Mouse (Mus musculus) yolk sac, embryonic 10.5 days (tissue): ENCODE measurements at regions not wholly inside any gene's neighbourhood (a gene's known extent, or its start where the extent isn't known, plus 50 kb on each side); places are given as distances from the start of the nearest gene placed in this dataset.

Source experiments
- DNase-seq: peaks from one replicate; pipeline ENCODE4 v3.0.0-alpha.2; 2017; ENCODE audit warnings: low spot score

DNA sequence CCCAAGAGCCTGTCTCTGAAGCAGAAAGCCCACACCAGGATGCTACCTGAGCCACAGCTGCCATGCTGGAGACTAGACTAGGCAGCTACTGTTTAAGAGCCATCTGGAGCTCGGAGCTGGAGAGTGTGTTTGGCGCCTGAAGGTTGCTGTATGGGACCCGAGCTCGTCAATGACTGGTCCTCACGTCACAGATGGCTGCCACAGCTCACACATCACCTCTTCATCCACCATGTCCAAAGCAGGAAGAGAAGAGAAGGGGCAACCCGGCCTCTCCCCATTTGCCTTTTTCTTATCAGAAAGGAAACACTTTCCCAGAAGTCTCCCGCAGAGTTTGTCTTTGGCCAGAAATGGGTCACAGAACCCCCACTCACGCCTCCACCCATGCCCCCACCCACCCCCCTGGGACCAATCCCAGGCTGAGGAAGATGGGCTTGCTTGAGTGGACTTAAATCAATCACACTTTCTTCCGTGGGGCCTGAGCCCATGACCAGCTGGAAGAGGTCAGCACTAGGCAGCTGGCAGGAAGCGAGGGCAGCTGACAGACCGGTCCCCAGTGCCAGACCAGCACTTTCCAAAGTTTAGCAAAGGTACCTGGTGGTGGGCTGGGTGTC is 53.5 kb upstream of the Ptpn1 start:
- no peak for DNase-seq

DNA sequence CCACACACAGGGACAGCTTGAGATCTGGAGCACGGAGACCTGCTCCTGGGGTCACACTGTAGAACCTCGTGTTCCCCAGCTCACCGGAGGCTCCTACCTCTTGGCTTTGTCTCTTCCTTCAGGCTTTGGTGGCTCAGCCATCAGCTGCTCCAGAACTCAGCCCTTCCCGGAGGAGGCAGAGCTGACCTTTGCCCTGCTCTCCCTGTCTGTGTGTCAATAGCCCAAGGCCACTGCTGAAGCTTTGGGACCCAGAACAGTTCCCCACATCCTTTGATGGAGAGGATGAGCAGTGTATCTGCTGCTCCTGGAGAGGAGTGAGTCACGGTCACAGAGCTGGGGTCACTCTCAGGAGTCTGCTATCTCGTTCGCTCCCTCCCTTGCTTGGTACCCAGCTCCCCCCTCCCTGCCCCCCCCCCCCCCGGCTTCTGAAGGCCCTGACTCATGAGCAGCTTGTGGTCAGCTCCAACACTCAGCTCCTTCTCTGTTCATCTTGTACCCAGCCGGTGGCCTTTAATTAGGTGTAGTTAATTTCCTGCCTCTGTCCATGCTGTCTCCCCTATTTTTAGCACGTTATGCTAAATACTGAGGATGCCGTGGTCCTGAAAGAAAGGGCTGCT is 54.5 kb upstream of the Ptpn1 start:
- DNase-seq, result peak; percentile 64

DNA sequence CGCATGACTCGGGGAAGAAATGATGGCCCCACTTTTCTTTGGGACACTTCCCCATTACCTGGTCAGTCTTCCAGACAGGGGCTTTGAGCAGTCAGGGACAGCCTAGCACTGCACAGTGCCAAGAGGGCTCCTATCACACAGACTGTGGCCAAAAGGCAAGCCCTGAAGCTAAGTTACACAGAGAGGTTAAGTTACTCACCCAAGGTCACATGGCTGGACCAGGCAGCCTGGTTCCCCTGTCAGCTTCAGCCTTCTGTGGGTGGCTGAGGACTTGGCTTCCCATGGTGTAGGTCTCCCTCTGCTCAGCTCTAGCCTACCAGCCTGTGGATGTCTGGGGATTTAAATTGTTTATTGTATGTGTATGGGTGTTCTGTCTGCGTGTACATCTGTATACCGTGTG is 59.4 kb upstream of the Ptpn1 start:
- no peak for DNase-seq

DNA sequence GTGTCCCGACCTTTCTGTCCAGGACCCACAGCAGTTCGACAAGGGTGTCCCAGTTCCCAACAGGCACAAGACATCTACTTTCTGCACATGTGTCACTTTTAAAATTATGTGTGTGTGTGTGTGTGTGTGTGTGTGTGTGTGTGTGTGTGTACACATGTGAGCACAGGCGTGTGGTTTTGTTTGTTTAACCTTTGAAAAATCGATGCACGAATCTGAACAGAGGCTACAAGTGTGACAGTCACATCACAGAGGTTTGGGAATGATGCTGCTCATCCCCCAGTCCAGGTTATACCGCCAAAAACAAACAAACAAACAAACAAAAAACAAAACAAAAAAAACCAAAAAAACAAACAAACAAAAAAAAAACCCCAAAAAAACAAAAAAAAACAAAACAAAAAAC is 61.7 kb upstream of the Ptpn1 start:
- DNase-seq, result no peak

DNA sequence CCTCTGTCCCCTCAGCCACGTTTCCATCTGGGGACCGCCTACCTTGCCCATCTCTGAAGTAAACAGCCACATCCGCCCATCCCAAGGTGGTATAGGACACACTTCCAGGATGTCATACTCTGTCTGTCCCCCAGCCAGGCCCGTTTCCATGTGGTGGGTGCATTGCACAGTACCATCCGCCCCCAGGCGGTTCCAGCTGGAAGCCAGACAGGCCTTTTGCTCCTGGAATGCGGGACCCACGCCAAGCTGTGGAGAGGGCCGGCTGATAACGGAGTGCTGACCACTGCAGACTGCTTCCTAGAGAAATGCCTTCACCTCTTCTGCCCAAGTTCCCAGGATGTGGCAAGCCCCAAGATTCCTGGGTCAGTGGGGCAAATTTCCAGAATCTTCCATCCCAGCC is 65.1 kb upstream of the Ptpn1 start:
- peak; percentile 87 for DNase-seq

DNA sequence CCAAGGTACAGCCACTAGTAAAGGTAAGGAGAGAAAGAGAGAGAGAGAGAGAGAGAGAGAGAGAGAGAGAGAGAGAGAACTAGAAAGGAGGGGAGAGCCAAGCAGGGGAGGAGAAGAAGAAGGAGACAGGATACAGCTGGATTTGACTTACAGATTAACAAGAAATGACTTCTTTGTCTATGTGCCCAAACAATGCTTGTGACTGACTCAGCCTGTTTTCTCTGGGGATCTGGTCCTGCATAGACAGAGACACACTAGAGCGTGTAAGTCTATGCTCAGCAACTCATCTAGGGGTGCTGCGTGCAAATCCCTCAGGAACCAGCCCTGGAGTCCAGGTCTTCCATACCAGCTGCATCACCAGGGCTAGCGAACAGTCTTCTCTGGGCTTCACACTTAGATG is 66.3 kb upstream of the Ptpn1 start:
- DNase-seq, result no peak

DNA sequence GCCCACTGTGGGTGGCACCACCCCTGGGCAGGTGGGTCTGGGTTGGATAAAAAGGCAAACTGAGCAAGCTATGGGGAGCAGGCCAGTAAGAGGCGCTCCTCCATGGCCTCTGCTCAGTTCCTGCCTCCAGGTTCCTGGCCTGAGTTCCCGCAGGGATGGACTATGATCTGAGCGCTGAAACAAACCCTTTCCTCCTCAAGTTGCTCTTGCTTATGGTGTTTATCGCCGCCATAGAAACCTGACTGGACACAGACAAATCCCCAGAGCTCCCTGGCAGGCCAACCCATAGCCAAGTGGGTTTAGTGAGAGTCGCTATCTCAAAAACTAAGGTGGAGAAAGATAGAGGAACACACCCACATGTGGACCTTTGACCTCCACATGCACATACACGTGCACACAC is 67.2 kb upstream of the Ptpn1 start:
- DNase-seq, result no peak

DNA sequence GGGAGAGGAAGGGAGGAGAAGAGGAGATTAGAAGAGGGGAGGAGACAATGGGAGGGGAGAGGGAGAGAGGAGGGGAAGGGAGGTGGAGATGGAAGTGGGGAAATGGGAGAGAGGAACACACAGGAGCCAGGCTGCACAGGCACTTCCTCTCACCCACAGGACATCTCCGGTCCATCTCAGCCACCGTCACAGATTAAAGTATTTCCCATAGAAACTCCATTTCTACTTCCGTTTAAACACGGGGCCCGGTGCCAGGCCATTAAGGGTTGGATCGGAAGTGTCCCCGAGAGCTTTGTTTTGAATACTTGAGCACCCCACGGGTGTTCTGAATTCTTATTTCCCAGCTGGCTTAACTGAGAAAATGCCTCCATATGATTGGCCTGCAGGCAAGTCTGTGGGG is 67.6 kb upstream of the Ptpn1 start:
- DNase-seq, result no peak

DNA sequence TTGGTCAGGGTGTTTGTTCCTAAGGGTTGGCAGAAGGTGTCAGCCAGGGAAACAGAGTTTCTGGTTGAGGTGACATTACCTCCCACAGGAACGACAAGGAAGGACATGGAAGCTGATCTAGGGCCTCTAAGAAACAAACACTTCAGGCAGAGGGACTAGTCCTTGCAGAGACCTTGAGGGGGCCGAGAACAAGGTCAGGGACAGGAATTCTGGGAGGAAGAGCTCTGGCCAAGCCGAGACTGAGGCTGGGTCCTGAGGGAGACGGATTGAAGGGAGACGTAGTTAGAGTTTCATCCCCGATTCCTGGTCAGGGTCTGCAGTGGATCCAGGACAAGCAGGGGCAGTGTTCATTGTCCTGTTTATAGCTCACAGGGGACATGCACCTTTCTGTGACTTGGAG is 68.2 kb upstream of the Ptpn1 start:
- DNase-seq, result no peak

DNA sequence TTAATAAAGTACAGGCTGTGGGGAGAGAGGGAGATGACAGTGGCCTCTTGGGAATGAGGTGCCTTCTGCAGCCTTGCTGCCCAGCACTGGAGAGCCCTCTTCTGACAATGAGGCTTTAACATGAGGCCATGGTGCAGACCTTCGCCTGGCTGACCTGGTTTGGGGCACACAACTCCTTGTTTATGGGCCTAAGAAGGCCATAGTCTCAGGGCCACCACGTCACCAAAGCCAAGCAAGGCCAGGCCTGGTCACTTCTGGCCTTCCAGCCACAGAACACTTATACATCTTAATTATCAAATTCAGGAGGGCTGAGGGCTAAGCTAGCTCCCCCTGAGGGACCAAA is 70.7 kb upstream of the Ptpn1 start:
- DNase-seq, result no peak

DNA sequence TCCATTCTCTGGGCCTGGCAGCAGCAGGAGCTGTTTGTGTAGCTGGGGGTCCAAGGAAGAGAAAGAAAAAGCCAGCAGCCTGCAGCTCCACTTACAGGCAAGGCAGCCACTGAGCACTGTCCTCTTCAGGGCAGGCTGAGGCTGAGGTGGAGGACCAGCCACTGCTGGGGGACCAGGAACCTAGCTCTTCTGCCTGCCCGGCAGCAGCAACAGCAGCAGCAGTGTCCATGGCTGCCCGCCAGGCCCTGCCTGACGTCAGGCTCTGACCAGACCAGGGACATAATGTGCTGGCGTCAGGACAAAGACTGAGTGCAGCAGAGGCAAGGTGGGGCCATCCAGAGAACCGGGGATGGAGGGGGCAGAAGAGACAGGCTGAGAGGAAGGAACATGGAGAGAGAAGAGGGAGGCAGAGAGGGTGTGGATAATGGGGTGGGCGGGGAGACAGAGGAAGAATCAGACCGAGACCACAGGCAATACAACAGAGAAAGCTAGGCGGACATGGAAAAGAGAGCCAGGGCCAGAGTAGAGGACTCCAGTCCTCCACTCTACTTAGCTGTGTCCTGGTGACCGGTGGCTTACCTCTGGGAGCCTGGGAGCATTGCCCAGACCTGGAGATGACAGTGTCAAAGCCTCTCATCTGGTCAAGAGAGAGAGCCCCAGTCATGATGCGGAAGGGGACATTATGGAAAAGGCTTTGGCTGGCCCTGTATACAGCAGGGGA is 71.2 kb upstream of the Ptpn1 start:
- DNase-seq, result no peak

DNA sequence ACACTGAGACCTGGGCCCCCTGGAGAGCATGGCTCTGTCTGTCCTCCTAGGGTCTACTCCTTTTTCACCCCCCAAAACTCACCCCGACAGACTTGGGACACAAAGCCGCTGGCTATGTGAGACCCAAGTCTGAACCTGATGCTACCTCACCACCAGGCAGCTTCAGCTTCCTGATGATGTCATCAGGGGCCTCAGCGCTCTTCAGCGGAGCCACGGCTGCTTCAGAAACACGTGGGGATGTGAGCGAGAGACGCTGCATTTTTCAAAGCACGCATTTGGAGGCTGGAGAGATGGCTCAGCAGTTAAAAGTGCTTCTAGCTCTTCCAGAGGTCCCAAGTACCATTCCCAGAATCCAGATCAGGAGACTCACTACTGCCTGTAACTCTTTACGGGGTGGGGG is 72.3 kb upstream of the Ptpn1 start:
- no peak for DNase-seq

DNA sequence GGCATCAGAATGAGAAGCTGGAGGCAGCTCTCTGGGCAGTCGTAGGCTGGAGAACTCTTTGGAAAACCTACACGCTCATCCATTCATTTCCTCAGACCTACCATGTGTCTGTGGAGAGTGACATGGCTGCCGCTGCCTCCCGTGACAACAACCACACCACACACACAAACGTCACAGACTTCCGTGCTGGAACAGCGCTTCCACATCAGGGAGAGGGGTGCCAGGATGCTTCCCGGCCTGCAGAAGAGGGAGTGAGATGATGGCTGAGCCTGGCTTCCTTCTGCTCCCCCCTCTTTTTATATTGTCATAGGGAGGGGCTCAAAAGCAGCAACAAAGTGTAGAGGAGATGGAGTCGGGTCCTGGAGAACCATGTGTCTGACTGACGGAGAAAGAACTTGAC is 73.5 kb upstream of the Ptpn1 start:
- DNase-seq, result no peak

DNA sequence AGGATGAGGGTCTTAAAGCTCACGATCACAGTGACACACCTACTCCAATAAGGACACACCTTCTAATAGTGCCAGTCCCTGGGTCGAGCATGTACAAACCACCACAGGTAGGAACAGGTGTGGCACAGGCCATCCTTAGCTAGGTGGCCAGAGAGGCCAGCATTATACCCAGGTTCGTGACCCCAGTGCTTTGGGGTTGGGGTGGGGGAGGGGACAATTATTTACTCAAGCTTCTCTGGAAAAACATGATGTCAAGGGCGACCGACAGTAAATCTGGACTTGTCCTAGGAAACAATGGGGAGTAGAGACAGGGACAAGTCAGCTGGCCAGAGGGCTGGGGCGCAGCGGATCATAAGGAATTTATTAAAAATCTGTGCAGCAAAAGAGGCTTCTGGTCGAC is 73.9 kb upstream of the Ptpn1 start:
- DNase-seq, result no peak

DNA sequence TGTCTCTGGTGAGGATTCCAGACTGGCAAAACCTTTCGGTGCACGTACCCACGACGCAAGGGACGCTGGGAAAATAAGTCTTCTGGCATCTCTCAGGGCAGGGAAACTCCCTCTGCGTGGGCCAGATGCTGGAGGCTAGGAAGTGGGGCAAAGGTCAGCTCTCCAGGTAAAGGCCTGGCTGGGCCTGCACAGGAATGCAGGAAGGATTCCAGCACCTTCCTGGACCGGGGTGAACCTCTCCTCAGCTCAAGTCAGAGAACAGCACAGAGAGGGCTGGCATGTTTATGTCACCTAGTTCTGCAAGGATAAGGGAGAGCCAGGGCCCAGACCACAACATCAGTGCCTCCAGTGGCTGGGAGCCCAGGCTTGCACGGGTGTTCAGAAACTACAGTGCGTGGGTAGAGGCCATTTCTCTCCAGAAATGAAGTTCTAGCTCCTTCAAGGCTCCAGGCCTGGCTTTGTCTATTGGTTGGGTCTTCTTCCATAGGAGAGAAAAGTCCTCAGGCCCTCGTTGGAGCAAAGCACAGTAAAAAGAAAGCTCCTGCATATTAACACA is 74.9 kb upstream of the Ptpn1 start:
- peak; percentile 69 for DNase-seq

DNA sequence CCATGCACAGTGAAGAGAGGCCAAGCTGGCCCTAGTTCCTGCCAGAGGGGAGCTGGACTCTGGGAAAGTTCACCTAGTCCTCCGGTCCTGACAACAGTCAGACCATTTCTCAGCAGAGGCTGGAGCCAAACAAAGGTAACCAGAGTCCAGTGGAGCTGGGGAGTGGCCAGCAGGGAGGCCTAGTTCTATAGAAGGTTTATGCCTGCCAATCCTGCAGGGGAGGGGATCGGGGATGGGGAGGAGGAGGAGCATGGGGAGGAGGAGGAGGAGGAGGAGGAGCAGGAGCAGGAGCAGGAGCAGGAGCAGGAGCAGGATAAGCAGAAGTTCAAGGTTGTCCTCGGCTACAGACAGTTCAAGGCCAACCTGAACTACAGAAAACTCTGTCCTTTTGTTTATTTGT is 75.8 kb upstream of the Ptpn1 start:
- DNase-seq, result peak; percentile 58

DNA sequence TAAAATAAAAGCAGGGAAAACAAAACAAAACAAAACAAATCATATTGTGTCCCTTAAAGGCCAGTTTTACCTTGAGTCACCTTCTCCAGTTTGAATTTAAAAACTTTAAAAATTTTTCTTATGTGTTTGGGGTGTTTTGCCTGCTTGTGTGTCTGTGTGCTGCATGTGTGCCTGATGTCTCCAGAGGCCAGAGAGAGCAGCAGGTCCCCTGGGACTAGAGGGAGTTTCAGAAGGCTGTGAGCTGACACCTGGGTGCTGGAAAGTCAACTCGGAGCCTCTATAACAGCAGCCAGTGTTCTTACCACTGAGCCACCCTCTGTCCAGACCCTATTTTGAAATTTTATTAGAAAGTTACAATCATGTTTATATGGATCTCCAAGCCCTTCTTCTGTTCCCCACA is 77.8 kb upstream of the Ptpn1 start:
- no peak for DNase-seq

DNA sequence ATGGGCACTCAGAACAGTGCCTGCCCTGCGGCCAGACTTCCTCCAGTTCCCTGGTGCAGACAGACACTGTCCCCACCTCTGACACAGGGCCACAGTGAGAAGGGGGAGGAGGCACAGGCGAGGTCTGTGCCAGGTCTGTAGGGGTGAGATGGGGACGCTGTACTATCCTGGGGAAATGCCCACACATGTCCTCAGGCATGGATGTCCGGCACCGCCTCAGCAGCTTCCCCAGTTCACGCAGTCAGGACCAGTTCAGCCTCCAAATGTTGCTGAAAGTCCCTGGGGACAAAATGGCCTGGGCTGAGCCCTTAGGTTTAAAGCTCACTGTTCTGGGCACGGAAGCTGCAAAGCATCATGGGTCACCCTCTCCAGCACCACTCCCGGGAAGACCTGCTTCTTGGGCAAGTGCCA is 78.4 kb upstream of the Ptpn1 start:
- DNase-seq, result no peak

DNA sequence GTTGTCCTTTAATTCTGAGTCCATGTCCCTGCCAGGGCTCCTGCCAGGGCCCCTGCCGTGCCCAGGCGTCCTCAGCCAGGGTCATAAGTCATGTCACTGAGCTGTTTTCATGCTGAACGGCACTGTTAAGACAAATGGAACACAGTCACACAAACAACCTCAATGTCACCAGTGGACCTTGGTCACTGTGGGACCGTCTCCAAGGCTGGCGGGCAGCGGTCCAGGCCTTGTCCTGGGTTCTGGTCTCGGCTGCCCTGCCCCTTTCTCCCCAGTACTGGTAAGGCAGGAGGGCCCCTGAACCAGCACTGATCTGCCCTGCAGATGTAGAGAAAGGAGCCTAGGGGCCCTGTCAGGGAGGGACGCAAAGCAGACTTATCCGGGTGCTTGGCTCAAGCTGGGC is 79.3 kb upstream of the Ptpn1 start:
- DNase-seq, result no peak

DNA sequence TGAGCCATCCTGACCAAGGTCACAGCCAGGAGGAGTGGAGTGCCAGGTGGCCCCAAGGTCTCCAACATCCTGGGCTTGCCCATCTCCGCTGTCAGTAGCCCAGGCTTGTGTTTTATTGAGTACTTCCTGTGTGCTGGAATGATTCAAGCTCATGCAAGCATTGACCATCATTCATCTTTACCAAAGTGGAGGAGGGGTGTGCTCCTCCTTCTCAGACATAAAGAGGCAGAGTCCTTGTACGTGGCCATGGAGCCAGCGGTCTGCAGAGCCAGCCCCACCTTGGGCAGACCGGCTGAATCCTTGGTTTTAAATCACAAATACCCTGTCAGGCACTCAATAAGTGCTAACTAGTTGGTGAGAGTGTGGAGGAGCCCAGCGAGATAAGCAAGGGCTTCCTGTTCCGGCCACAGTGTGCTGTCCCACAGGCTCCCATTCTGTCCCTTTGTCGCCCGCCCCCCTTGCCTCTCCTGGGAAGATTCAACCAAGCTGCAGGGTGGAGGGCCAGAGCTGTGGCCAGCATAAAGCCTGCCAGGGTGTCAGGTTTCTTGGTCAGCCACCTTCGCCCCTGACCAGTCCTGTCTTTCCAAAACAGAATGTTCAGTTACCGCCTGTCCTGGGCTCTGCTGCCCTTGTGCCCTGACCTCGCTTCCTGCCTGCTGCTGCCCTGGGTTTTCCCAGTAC is 80.5 kb upstream of the Ptpn1 start:
- DNase-seq, result peak; percentile 68

DNA sequence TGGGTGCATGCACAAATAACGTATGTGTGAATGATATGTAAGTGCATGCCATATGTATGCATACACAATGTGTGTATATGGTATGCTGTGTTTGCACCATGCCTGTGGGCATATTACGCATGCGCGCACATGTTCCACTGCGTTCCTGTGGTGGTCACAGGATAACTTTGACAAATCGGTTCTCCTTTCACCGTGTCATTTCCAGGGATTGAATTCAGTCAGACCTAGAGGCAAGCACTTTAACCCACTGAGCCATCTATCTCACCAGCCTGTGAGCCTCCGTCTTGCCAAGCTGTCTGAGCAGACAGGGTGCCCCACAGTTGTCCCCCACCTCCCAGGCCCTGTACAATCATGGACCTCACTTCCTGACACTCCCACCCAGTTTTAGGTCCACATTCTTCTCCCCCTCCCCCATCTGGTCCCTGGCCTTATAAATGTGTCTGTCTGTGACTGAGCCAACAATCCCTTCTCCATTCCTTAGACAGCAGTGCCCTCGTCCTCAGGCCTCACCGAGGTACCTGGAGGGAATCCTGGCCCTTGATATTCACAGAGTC is 81.8 kb upstream of the Ptpn1 start:
- DNase-seq, result no peak
